In the genomic region with DNA sequence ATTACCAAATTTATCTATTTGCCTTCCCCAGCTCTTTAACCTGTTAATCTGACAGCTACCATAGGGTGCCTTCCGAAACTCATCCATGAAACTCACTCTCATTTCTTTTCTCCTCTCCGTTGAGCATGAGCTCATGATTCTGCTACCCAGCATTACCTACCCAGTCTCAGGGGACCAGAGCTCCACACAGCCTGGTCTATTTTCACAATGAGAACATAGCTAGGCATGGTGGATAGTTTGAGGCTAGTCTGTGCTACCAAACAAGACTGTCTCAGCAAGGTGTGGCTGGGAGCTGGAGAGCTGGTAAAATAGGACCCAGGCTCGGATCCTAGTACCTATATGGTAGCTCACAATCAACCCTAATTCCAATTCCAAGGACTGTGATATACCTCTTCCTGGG, we compare ENCODE assay signal across 13 mouse cellular contexts.
"Had no signal": no experiment of that assay in that cellular context is flagged by ENCODE, and none has a peak within 500 bp of the region (broad histone marks: within the 10 kb centered on the region; RNA-seq: fewer than 3 reads in every experiment).

No protein-coding gene starts in this region.

- H3K4me3 ChIP-seq: limb, embryonic 12.5 days; midbrain, embryonic 13.5 days had no signal

- H3K9me3 ChIP-seq: limb, embryonic 12.5 days; midbrain, embryonic 13.5 days had no signal

- H3K36me3 ChIP-seq: limb, embryonic 12.5 days; midbrain, embryonic 13.5 days had no signal

- H3K9ac ChIP-seq: limb, embryonic 12.5 days; midbrain, embryonic 13.5 days had no signal

- H3K4me2 ChIP-seq: limb, embryonic 12.5 days; midbrain, embryonic 13.5 days had no signal

- DNase-seq: kidney, adult 8-10 months; kidney, postnatal 36 days; layer of hippocampus, adult 9-11 months; layer of hippocampus, postnatal 36 days; lung, adult 2 months; lung, postnatal 4 days; retina, postnatal 1 day; right cerebral cortex, postnatal 4 days; spleen, adult 18-20 months; thymus, adult 18-20 months; thymus, postnatal 14 days had no signal

- H3K4me1 ChIP-seq: midbrain, embryonic 13.5 days had no signal

- H3K27ac ChIP-seq: limb, embryonic 12.5 days; midbrain, embryonic 13.5 days had no signal

- H3K27me3 ChIP-seq: limb, embryonic 12.5 days; midbrain, embryonic 13.5 days had no signal

- ATAC-seq: midbrain, embryonic 13.5 days had no signal
